Mouse (Mus musculus): Measurements from ENCODE around the gene Ovca2. TPM values are rescaled to one million over a fixed set of nuclear protein-coding genes. Genes with fewer than 3 reads are reported as not detected.
A peak's percentile ranks its signal among the peaks of the same experiment; 100 is the strongest.

Ovca2 gene
- polyA plus RNA-seq, 1 experiment from 2014 or later: 8.7 TPM

GRCm38 (mm10) chr11:75192336-75193214 lies 13.9 kb upstream of the Ovca2 start:
- H3K4me2 ChIP-seq (ENCODE audit: low read depth, low read length): peak overlapping the region; percentile 72

DNA sequence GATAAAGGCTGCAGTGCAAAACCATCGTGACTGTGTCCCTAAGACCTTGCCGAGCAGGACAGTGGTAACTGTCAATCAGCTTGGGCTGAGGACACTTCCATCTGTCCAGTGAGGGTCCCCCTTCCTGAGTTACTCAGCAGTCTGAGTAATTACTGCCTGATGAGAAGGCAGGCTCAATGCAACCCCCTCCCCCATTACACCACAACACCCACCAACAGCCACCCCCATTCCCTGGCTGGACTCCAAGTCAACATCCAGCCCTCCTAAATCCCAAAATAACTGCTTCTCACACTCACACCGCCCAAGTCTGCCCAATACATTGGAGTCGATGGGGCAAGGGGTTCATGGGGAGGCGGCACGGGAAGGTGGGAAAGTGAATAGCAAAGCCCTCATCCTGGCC lies 13.2 kb upstream of the Ovca2 start:
- Histone ChIP-seq H3K4me3 (ENCODE audit: low read depth, low read length) (no peak overlapping the region), H3K4me1 (ENCODE audit: control insufficient read depth, low read depth, low read length) (peaks cover 39% of the 10 kb centered on the region), H3K27ac (ENCODE audit: low read length) (no peak overlapping the region), H3K4me2 (ENCODE audit: low read depth, low read length) (no peak overlapping the region), H3K9ac (ENCODE audit: low read depth, low read length) (no peak overlapping the region), H3K9me3 (replicated peaks; ENCODE audit: control insufficient read depth, low read length) (no peaks in the 10 kb centered on the region), H3K27me3 (ENCODE audit: control insufficient read depth, insufficient read depth, low read depth, low read length) (peaks cover 50% of the 10 kb centered on the region), H3K36me3 (ENCODE audit: control insufficient read depth, insufficient read depth) (no peaks in the 10 kb centered on the region)
- no peak for ATAC-seq (ENCODE audit: low read depth)
- 60% methylated on average over 6 of the region's 6 CpGs for WGBS (ENCODE audit: insufficient replicate concordance)

More at GRCm38 (mm10) chr11:75192336-75193214, 13.9 kb upstream of the Ovca2 start:
- Histone ChIP-seq H3K27me3 (ENCODE audit: control insufficient read depth, insufficient read depth, low read depth, low read length) (peaks cover 55% of the 10 kb centered on the region), H3K4me3 (ENCODE audit: low read depth, low read length) (peak overlapping the region; percentile 59), H3K27ac (ENCODE audit: low read length) (no peak overlapping the region), H3K4me1 (ENCODE audit: control insufficient read depth, low read depth, low read length) (peaks cover 39% of the 10 kb centered on the region), H3K36me3 (ENCODE audit: control insufficient read depth, insufficient read depth) (no peaks in the 10 kb centered on the region), H3K9ac (ENCODE audit: low read depth, low read length) (no peak overlapping the region), H3K9me3 (replicated peaks; ENCODE audit: control insufficient read depth, low read length) (no peaks in the 10 kb centered on the region)
- 23% methylated on average over 13 of the region's 13 CpGs for WGBS (ENCODE audit: insufficient replicate concordance)
- peak; percentile 44; the same call in 1 of the 2 replicates for ATAC-seq (ENCODE audit: low read depth)

GRCm38 (mm10) chr11:75190905-75191441 lies 12.3 kb upstream of the Ovca2 start, which contains the start of gene Dph1:
Dph1 (minus strand) TSS chr11:75191241.
- peaks cover 42% of the 10 kb centered on the region for H3K27me3 ChIP-seq (ENCODE audit: control insufficient read depth, insufficient read depth, low read depth, low read length)
- H3K36me3 ChIP-seq (ENCODE audit: control insufficient read depth, insufficient read depth): no peaks in the 10 kb centered on the region
- peak within 1 kb of the TSS; percentile 67 for H3K27ac ChIP-seq (ENCODE audit: low read length)
- peaks cover 39% of the 10 kb centered on the region for H3K4me1 ChIP-seq (ENCODE audit: control insufficient read depth, low read depth, low read length)
- ATAC-seq (ENCODE audit: low read depth): no peak
- H3K4me2 ChIP-seq (ENCODE audit: low read depth, low read length): peak within 1 kb of the TSS; percentile 89
- H3K4me3 ChIP-seq (ENCODE audit: low read depth, low read length): peak within 1 kb of the TSS; percentile 85
- no peaks in the 10 kb centered on the region for H3K9me3 ChIP-seq (replicated peaks; ENCODE audit: control insufficient read depth, low read length)
- WGBS (ENCODE audit: insufficient replicate concordance): 46% methylated on average over 5 of the region's 5 CpGs
- peak within 1 kb of the TSS; percentile 68 for H3K9ac ChIP-seq (ENCODE audit: low read depth, low read length)

GRCm38 (mm10) chr11:75190371-75190724 lies 11.7 kb upstream of the Ovca2 start:
- peak overlapping the region; percentile 67 for H3K27ac ChIP-seq (ENCODE audit: low read length)
- ATAC-seq (ENCODE audit: low read depth): peak; percentile 83
- H3K36me3 ChIP-seq (ENCODE audit: control insufficient read depth, insufficient read depth): no peaks in the 10 kb centered on the region; the same call in 1 of the 2 replicates
- H3K4me2 ChIP-seq (ENCODE audit: low read depth, low read length): peak overlapping the region; percentile 89
- no peaks in the 10 kb centered on the region for H3K9me3 ChIP-seq (replicated peaks; ENCODE audit: control insufficient read depth, low read length)
- peaks cover 39% of the 10 kb centered on the region for H3K4me1 ChIP-seq (ENCODE audit: control insufficient read depth, low read depth, low read length)
- peaks cover 35% of the 10 kb centered on the region for H3K27me3 ChIP-seq (ENCODE audit: control insufficient read depth, insufficient read depth, low read depth, low read length)
- peak overlapping the region; percentile 85 for H3K4me3 ChIP-seq (ENCODE audit: low read depth, low read length)
- WGBS (ENCODE audit: insufficient replicate concordance): under 1% methylated on average over 24 of the region's 24 CpGs
- H3K9ac ChIP-seq (ENCODE audit: low read depth, low read length): peak overlapping the region; percentile 68

- no peaks in the 10 kb centered on the region for H3K9me3 ChIP-seq (replicated peaks; ENCODE audit: control insufficient read depth, low read length)
- H3K36me3 ChIP-seq (ENCODE audit: control insufficient read depth, insufficient read depth): no peaks in the 10 kb centered on the region; the same call in 1 of the 2 replicates
- H3K4me2 ChIP-seq (ENCODE audit: low read depth, low read length): peak overlapping the region; percentile 89
- peak overlapping the region; percentile 68 for H3K9ac ChIP-seq (ENCODE audit: low read depth, low read length)
- H3K4me3 ChIP-seq (ENCODE audit: low read depth, low read length): peak overlapping the region; percentile 85
- H3K27ac ChIP-seq (ENCODE audit: low read length): peak overlapping the region; percentile 67
- peaks cover 30% of the 10 kb centered on the region for H3K27me3 ChIP-seq (ENCODE audit: control insufficient read depth, insufficient read depth, low read depth, low read length)
- H3K4me1 ChIP-seq (ENCODE audit: control insufficient read depth, low read depth, low read length): peaks cover 37% of the 10 kb centered on the region
- under 1% methylated on average over 22 of the region's 22 CpGs for WGBS (ENCODE audit: insufficient replicate concordance)
- ATAC-seq (ENCODE audit: low read depth): peak; percentile 71
Measured at GRCm38 (mm10) chr11:75189713-75190370, 11.2 kb upstream of the Ovca2 start.

DNA sequence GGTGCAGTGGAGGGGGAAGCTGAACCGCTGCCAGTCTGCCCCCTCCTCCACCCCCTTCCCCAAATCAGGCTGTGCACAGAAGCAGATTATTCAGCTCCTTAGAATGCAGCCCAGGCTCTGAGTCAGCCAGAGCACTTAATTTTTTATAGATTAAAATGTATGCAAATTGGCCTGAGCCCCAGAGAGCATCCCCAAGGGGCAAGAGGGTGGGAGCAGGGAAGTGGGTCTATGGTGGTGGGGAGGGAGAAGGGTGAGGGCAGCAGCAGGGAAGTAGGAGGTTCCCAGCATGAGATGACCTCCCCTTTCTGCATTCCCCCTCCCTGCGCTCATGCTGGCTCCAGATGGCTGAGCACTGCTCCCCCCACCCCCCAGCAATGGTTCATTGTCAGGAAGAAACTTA lies 6.4 kb upstream of the Ovca2 start:
- WGBS (ENCODE audit: insufficient replicate concordance): 79% methylated on average over 2 of the region's 2 CpGs
- H3K36me3 ChIP-seq (ENCODE audit: control insufficient read depth, insufficient read depth): peaks cover 6% of the 10 kb centered on the region
- H3K27ac ChIP-seq (ENCODE audit: low read length): no peak overlapping the region
- ATAC-seq (ENCODE audit: low read depth): no peak
- no peak overlapping the region for H3K4me3 ChIP-seq (ENCODE audit: low read depth, low read length)
- H3K4me1 ChIP-seq (ENCODE audit: control insufficient read depth, low read depth, low read length): peaks cover 14% of the 10 kb centered on the region
- H3K9me3 ChIP-seq (replicated peaks; ENCODE audit: control insufficient read depth, low read length): no peaks in the 10 kb centered on the region
- no peak overlapping the region for H3K4me2 ChIP-seq (ENCODE audit: low read depth, low read length)
- H3K9ac ChIP-seq (ENCODE audit: low read depth, low read length): no peak overlapping the region
- H3K27me3 ChIP-seq (ENCODE audit: control insufficient read depth, insufficient read depth, low read depth, low read length): no peaks in the 10 kb centered on the region

GRCm38 (mm10) chr11:75184573-75184972 lies 5.9 kb upstream of the Ovca2 start:
- Histone ChIP-seq H3K9ac (ENCODE audit: low read depth, low read length) (no peak overlapping the region), H3K9me3 (replicated peaks; ENCODE audit: control insufficient read depth, low read length) (no peaks in the 10 kb centered on the region), H3K4me1 (ENCODE audit: control insufficient read depth, low read depth, low read length) (peaks cover 10% of the 10 kb centered on the region), H3K27me3 (ENCODE audit: control insufficient read depth, insufficient read depth, low read depth, low read length) (no peaks in the 10 kb centered on the region), H3K4me3 (ENCODE audit: low read depth, low read length) (no peak overlapping the region), H3K4me2 (ENCODE audit: low read depth, low read length) (no peak overlapping the region), H3K36me3 (ENCODE audit: control insufficient read depth, insufficient read depth) (peaks cover 6% of the 10 kb centered on the region), H3K27ac (ENCODE audit: low read length) (no peak overlapping the region)
- WGBS (ENCODE audit: insufficient replicate concordance): 78% methylated on average over 5 of the region's 5 CpGs
- no peak for ATAC-seq (ENCODE audit: low read depth)

- 69% methylated on average over 2 of the region's 2 CpGs for WGBS (ENCODE audit: insufficient replicate concordance)
- Histone ChIP-seq H3K27me3 (ENCODE audit: control insufficient read depth, insufficient read depth, low read depth, low read length) (no peaks in the 10 kb centered on the region), H3K4me1 (ENCODE audit: control insufficient read depth, low read depth, low read length) (peaks cover 6% of the 10 kb centered on the region), H3K27ac (ENCODE audit: low read length) (no peak overlapping the region), H3K4me3 (ENCODE audit: low read depth, low read length) (no peak overlapping the region), H3K9ac (ENCODE audit: low read depth, low read length) (no peak overlapping the region), H3K4me2 (ENCODE audit: low read depth, low read length) (no peak overlapping the region), H3K9me3 (replicated peaks; ENCODE audit: control insufficient read depth, low read length) (no peaks in the 10 kb centered on the region), H3K36me3 (ENCODE audit: control insufficient read depth, insufficient read depth) (peaks cover 6% of the 10 kb centered on the region)
- no peak for ATAC-seq (ENCODE audit: low read depth)
Measured at GRCm38 (mm10) chr11:75183917-75184570, 5.4 kb upstream of the Ovca2 start.
